Mouse (Mus musculus) heart, adult 2 months (tissue): ENCODE measurements around the gene Shank1. TPM values are rescaled to one million over a fixed set of nuclear protein-coding genes. Genes with fewer than 3 reads are reported as not detected.
A peak's percentile ranks its signal among the peaks of the same experiment; 100 is the strongest.

Experiments used
- DNase-seq, 2 experiments: peaks; one replicate each; pipeline ENCODE4 v3.0.0; 2021
- H3K27ac ChIP-seq: fragments of 200-600 bp; 2 replicates; pipeline ENCODE4 v1.8.1; 2022
- H3K27me3 ChIP-seq: fragments of 200-500 bp; 2 replicates; pipeline ENCODE4 v1.6.1; 2012; ENCODE audit warnings: mild to moderate bottlenecking, low read length, inconsistent platforms, mixed read lengths; ENCODE audit not compliant: control insufficient read depth, insufficient read depth
- H3K36me3 ChIP-seq: fragments of 200-500 bp; 2 replicates; pipeline ENCODE4 v1.6.1; 2012; ENCODE audit warnings: low read length, inconsistent platforms; ENCODE audit not compliant: control insufficient read depth, insufficient read depth
- H3K4me1 ChIP-seq: fragments of 200-500 bp; 2 replicates; pipeline ENCODE4 v1.6.1; 2011; ENCODE audit warnings: low read length; ENCODE audit not compliant: control insufficient read depth, insufficient read depth
- H3K4me3 ChIP-seq: fragments of 200-600 bp; 2 replicates; pipeline ENCODE4 v1.8.1; 2022
- H3K79me2 ChIP-seq: fragments of 200-500 bp; replicated peaks from 2 replicates; pipeline ENCODE4 v1.6.1; 2012; ENCODE audit warnings: mild to moderate bottlenecking, inconsistent platforms, low read length, moderate library complexity, mixed read lengths; ENCODE audit not compliant: control insufficient read depth, insufficient read depth
- H3K9ac ChIP-seq: fragments of 200-500 bp; 2 replicates; pipeline ENCODE4 v1.6.1; 2012; ENCODE audit warnings: low read depth, mild to moderate bottlenecking, control low read depth, inconsistent platforms, low read length, mixed read lengths
- CTCF ChIP-seq: fragments of 200-600 bp; IDR thresholded peaks from 2 replicates; pipeline ENCODE4 v1.8.1; 2022; ENCODE audit warnings: antibody characterized with exemption, mild to moderate bottlenecking, moderate library complexity
- EP300 ChIP-seq: fragments of 200-500 bp; IDR thresholded peaks from 2 replicates; pipeline ENCODE4 v1.6.1; 2011; ENCODE audit warnings: low read depth, low read length, control low read depth; ENCODE audit not compliant: insufficient read depth
- POLR2A ChIP-seq: fragments of 200-500 bp; IDR thresholded peaks from 2 replicates; pipeline ENCODE4 v1.6.1; 2011; ENCODE audit warnings: mild to moderate bottlenecking, low read depth, low read length, control low read depth; ENCODE audit not compliant: insufficient read depth
- WGBS: fragments of 180-500 bp; shearing (Covaris S2); methylation state at CpG from one replicate; pipeline ENCODE4 v1.1.7; 2018; 5-methylcytosine and 5-hydroxymethylcytosine counted together
- intact Hi-C: fragments of 180-260 bp; cut with DNase I; formaldehyde crosslinking; loops from one replicate; pipeline ENCODE4 v1.15.1; 2025
- polyA plus RNA-seq: library from polyadenylated mRNA; depleted of rRNA; stranded (reverse); fragments of >200 nt; gene quantifications from 2 replicates; pipeline ENCODE4 v1.2.3, GENCODE M21; 2012
- total RNA-seq, 2 experiments: library from RNA; stranded (reverse); gene quantifications; 2 replicates each; pipeline ENCODE4 v1.2.3; 2021

Shank1 gene
- total and polyA plus RNA-seq, 3 experiments: 0.94 to 2.3 (median 1.2) TPM

DNA sequence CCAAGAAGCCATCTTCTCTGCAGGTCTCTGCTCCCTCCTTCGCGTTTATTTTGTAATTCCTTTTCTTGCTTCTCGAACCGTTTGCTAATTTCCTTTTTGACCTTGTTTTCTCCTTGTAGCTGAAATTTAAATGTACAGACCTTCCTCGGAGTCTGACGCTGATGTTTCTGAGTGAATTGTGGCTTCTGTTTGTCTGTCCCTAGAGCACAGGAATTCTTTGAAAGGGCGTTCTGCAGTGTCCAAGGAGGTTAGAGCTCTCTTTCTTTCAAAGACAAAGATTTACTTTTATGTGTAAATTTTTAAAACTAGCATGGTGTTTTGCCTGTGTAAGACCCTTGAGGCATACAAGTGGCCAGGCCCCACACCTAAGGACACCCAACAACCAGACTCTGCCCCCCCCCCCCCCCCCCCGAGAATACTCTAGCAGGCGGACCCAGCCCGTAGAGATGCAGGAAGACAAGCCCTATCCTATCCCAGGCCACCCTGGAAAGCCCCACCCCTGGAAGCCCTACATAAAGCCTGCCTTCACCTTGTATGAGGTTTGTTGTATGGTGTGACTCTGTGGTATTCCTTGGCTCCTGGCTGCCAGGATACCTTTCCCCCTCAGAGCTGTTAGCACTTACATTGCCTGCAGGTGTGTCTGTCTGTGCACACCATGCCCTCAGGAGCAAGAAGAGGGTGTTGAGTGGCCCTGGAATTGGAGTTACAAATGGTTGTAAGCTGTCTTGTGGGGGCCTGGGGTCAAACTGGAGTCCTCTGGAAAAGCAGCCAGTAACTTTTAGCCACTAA is 33.4 kb upstream of the Shank1 start:
- H3K27ac ChIP-seq: no peak overlapping the region
- no peak for TF ChIP-seq POLR2A
- TF ChIP-seq CTCF: no peak
- no peak for TF ChIP-seq EP300
- no peak overlapping the region for H3K4me3 ChIP-seq
- intact Hi-C loops: no loop called here
- no peaks in the 10 kb centered on the region for H3K4me1 ChIP-seq
- DNase-seq: no peak
- H3K79me2 ChIP-seq: no peaks in the 10 kb centered on the region
- H3K27me3 ChIP-seq: peaks cover 2% of the 10 kb centered on the region; the same call in 1 of the 2 replicates
- H3K36me3 ChIP-seq: no peaks in the 10 kb centered on the region
- H3K9ac ChIP-seq: no peak overlapping the region
- WGBS: 61% methylated on average over 10 of the region's 10 CpGs

DNA sequence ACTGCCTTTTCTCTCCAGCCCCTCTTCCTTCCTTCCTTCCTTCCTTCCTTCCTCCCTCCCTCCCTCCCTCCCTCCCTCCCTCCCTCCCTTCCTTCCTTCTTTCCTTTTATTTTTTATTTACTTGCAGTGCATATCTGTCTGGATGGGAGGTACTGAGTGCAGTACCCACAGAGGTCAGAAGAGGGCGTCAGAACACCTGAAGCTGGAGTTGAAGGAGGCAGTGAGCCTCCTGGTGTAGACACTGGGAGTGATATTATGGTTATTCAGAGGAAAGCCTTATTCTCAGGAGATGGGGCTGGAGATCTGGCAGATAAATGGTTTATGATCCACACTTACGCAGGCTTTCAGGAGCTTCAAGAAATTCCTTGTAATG is 32.8 kb upstream of the Shank1 start:
- no peak overlapping the region for H3K27ac ChIP-seq
- peaks cover 2% of the 10 kb centered on the region; the same call in 1 of the 2 replicates for H3K27me3 ChIP-seq
- peak; percentile 50 for TF ChIP-seq CTCF
- TF ChIP-seq POLR2A: no peak
- DNase-seq: no peak
- no peaks in the 10 kb centered on the region for H3K79me2 ChIP-seq
- intact Hi-C loops: no loop called here
- no peaks in the 10 kb centered on the region for H3K4me1 ChIP-seq
- H3K4me3 ChIP-seq: no peak overlapping the region
- H3K9ac ChIP-seq: no peak overlapping the region
- WGBS: 45% methylated on average over 2 of the region's 2 CpGs
- H3K36me3 ChIP-seq: no peaks in the 10 kb centered on the region

GRCm38 (mm10) chr7:44280959-44281358 is 29.1 kb upstream of the Shank1 start:
- peaks cover 2% of the 10 kb centered on the region; the same call in 1 of the 2 replicates for H3K27me3 ChIP-seq
- intact Hi-C loops: no loop called here
- no peaks in the 10 kb centered on the region for H3K36me3 ChIP-seq
- TF ChIP-seq EP300 (no peak), POLR2A (no peak), CTCF (no peak)
- no peak overlapping the region for H3K9ac ChIP-seq
- no peak for DNase-seq
- no peak overlapping the region for H3K4me3 ChIP-seq
- no peaks in the 10 kb centered on the region for H3K79me2 ChIP-seq
- 42% methylated on average over 1 of the region's 1 CpGs for WGBS
- H3K27ac ChIP-seq: no peak overlapping the region
- no peaks in the 10 kb centered on the region for H3K4me1 ChIP-seq

DNA sequence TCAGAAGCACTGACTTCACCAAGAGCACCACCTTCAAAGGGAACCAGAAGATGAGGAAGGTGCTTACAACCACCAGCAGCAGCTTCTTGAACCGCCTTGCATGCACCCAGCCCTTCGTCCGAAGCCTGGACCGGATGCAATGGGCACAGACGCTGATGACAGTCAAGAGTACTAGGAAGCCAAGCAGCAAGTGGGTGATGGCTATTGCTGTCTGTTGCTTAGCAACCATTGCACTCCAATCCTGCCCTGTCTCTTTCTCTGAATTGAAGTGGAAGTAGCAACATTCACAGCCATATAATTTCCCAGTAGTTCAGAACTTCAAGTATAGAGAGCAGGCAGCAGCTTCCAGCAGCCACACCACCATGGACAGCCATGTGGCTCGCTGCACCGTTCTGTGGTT is 28.5 kb upstream of the Shank1 start:
- peaks cover 2% of the 10 kb centered on the region; the same call in 1 of the 2 replicates for H3K27me3 ChIP-seq
- no peak for TF ChIP-seq CTCF
- TF ChIP-seq POLR2A: no peak
- TF ChIP-seq EP300: no peak
- WGBS: 74% methylated on average over 7 of the region's 7 CpGs
- no peak overlapping the region for H3K27ac ChIP-seq
- H3K36me3 ChIP-seq: no peaks in the 10 kb centered on the region
- H3K4me1 ChIP-seq: no peaks in the 10 kb centered on the region
- H3K79me2 ChIP-seq: no peaks in the 10 kb centered on the region
- no peak overlapping the region for H3K9ac ChIP-seq
- intact Hi-C loops: no loop called here
- H3K4me3 ChIP-seq: no peak overlapping the region
- DNase-seq: no peak

DNA sequence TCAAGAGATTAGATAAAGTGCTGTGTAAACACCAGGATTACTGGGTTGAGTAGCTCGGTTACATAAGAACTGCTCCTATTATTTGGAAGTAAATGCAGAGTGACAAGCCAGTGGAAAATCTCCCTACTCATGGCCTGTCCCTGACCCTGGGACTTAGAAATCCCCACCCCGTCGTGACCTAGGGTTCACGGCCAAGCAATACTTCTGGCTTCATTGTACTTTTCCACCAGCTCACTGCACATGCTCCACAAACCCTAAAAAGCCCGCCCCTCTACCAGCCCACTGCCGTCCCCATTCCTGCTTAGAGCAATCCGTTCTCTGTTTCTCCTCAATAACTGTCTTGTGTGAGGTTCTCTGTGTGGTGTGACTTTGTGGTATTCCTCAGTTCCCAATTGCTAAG is 22.3 kb upstream of the Shank1 start:
- WGBS: 60% methylated on average over 7 of the region's 7 CpGs
- H3K27ac ChIP-seq: no peak overlapping the region
- intact Hi-C loops: no loop called here

GRCm38 (mm10) chr7:44290986-44291385 is 19.1 kb upstream of the Shank1 start:
- no peaks in the 10 kb centered on the region for H3K36me3 ChIP-seq
- DNase-seq: no peak
- TF ChIP-seq CTCF (no peak), EP300 (no peak), POLR2A (no peak)
- no peaks in the 10 kb centered on the region for H3K79me2 ChIP-seq
- intact Hi-C loops: no loop called here
- H3K27me3 ChIP-seq: no peaks in the 10 kb centered on the region
- WGBS: 62% methylated on average over 4 of the region's 4 CpGs
- no peaks in the 10 kb centered on the region for H3K4me1 ChIP-seq
- H3K4me3 ChIP-seq: no peak overlapping the region
- H3K27ac ChIP-seq: no peak overlapping the region
- no peak overlapping the region for H3K9ac ChIP-seq

More for the DNA sequence above, 22.3 kb upstream of the Shank1 start:
- Histone ChIP-seq H3K9ac (no peak overlapping the region), H3K27me3 (no peaks in the 10 kb centered on the region; the same call in 1 of the 2 replicates), H3K4me3 (no peak overlapping the region), H3K79me2 (no peaks in the 10 kb centered on the region), H3K36me3 (no peaks in the 10 kb centered on the region), H3K4me1 (no peaks in the 10 kb centered on the region)
- TF ChIP-seq POLR2A (no peak), CTCF (no peak), EP300 (no peak)
- no peak for DNase-seq
